Mouse (Mus musculus): ENCODE results near the gene Rnf185.
A peak's percentile ranks its signal among the peaks of the same experiment; 100 is the strongest.

The Rnf185 gene

DNA sequence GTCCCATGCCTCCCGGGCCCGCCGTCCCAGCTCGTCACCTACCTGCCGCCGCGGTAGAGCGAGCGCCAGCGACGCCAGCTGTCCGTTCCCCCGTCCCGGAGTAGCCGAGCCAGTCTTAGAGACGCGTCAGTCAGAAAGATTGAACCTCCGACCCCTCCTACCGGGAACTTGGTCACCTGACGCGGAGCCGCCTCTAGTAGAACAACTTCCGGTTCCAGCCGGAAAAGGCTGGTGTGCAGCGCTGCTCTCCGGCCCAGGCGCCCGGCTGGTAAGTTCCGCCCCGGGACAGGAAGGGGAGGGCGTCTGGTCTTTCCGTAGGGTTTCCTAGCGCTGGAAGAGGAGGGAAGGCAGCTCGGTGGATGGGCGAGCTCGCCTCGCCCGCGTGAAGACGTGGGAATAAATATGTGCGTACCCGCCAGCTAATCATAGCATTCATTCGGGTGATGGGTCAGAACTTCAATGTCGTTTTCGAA lies at the start of gene Rnf185:
Gene Rnf185, minus strand, starts transcription at position 197 of the 473 bp plus-strand sequence.
- peak; percentile 91 to 92 for DNase-seq (ENCODE audit: low spot score in 2 of 2)

DNA sequence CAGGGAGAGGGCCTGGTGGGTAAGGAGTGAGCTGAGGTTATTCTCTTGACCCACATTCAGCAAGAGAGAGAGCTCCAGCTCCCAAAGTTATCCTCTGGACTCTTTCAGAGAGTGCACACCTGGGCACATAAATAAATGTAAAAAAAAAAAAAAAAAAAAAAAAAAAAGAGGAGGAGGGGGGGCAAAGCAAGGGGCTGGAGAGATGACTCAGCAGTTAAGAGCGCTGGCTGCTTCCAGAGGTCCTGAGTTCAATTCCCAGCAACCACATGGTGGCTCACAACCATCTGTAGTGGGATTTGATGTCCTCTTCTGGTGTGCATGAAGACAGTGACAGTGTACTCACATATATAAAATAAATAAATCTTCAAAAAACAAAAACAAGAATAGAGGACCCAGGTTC lies 45.1 kb upstream of the Rnf185 start:
- DNase-seq (ENCODE audit: low spot score in 2 of 2) = no peak

DNA sequence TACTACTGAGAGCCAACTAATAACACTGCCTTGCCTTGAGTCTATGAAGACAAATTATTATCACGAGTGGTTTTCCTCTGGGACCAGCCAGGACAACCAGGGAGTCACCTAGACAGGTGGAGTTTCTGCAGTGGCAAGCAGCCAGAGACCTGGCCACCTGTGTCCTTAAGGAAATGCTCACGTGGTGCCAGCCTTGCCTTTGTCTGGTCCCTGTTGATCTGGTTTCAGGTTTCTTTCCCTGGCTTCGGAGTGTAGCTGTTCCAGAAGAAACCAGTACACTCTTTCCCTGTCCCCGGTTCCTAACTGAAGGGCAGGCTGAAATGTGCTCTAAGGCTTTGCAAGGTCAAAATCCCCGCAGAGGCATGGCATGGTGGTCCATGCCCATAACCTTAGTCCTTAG lies 44.6 kb upstream of the Rnf185 start:
- DNase-seq (ENCODE audit: low spot score in 2 of 2) = no peak

DNA sequence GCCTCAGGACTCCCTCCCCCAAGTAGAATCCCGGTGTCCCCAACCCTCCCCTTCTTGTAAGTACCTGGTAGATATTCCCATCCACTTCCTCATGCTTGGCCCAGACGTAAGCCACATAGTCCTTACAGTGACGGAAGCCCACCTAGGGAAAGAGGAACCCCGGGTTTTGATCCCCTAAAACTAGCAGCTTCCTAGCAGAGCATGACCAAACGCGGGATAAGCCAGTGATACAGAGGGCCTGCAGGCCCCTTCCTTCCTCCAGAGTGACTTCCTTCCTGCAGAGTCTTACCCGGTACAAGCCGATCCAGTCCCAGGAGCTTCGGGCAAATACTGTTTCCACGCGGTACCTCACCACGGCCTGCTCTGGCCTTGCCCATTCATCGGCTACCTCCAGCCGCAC lies 43.3 kb upstream of the Rnf185 start:
- DNase-seq (ENCODE audit: low spot score in 2 of 2) = no peak

DNA sequence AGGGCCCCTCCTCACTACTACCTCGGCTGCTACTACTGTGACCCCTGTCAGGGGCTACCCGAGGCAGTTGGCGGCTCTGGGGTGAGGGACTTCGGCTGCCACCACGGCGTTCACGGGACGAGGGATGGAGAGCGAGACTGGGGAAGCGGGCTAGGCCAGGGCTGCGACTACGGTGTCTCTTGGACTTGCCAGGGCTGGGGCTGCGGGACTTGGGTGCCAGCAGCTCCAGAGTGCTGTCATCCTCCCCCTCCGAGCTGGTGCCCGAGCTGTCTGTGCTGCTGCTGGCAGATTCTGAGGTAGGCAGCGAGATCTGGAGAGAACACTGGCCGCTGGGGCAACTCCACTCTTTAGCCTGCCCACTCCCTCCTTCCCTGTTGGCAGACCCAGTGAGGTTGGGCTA lies 42.7 kb upstream of the Rnf185 start:
- no peak for DNase-seq (ENCODE audit: low spot score in 2 of 2)

DNA sequence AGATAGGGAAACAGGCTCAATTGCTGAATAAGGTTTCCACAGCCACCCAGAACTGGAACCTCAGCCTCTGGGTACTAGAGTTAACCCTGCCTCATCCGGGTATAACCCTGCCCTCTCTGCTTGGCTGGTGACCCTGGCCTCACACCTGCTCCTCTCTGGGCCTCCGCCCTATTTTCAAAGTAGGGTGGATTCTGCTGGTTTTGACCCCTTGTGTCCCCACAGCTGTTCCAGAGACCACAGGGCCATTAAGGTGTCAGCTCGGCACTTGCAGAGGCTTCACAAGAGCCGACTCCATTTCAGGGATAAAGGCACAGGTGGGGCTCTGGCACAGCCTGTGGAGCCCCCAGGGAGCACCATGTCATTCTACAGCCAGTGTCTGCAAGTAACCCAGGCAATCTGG lies 40.6 kb upstream of the Rnf185 start:
- DNase-seq (ENCODE audit: low spot score in 2 of 2) = no peak

DNA sequence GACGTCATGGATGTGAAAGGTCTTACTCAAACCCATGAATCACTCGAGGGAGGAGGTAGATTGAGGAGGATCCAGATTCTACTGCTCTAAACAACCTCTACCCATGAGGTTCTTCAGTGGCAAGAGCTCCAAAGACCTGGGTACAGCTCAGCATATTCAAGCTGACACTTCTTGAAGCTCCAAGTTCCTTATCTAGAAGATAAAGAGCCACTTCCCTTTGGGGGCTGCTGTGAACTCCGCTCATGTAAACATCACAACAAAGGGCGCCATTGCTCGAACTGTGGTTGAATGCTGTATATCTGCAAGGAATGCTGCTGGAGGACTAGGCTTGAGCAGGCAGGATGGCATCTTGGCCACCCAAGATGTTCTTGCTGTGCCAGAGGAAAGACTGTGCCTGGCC lies 36.9 kb upstream of the Rnf185 start:
- DNase-seq (ENCODE audit: low spot score in 2 of 2) = no peak

DNA sequence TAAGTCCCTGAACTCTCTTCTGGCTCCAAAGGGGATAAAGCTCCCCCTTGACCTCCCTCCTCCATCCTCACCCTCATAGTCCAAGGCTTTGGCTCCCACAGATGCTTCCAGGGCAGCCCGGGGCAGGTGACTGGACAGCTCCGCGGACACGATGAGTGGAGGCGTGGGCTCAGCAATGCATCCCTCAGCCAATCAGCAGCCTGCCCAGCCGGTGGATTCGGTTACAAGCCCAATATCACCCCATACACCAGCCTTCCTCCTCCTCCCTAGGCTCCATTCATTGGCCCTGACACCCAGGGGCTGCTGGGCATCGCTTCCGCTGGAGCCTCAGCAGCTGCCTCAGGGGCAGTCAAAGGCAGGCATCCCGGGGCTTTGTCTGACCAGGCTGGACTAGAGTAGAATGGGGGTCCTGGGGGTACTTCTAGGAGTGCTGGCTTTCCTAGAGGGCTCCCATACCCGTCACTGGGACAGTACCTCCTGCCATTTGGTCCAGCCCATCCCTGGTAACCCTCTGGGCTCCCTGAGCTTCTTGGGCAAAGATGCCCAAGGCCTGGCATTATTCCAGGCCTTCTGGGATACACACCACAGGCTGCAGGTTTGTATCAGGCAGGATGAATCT lies 35.9 kb upstream of the Rnf185 start, which contains the start of gene Pla2g3:
Gene Pla2g3, plus strand, starts transcription at position 333 of the 619 bp plus-strand sequence.
- no peak for DNase-seq (ENCODE audit: low spot score in 2 of 2)

DNA sequence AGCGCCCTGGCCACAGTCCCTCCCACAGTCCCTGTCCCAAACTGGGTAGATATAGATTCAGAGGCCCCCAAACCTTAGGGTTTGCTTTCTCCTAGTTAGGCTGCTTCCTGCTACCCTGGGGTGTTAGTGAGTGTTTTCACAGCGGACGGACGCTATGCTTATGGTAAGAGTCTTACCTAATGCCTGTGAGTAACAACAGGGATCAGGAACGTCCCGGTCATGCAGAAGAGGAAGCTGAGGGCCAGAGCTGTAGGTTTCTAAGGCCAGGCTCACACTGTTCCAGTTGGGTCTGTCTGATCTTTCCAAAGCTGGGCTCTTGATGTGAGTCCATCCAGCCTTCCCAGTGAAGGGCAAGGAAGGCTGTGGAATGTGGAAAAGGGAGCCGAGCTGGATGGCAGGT lies 34.2 kb upstream of the Rnf185 start:
- DNase-seq (ENCODE audit: low spot score in 2 of 2) = no peak

DNA sequence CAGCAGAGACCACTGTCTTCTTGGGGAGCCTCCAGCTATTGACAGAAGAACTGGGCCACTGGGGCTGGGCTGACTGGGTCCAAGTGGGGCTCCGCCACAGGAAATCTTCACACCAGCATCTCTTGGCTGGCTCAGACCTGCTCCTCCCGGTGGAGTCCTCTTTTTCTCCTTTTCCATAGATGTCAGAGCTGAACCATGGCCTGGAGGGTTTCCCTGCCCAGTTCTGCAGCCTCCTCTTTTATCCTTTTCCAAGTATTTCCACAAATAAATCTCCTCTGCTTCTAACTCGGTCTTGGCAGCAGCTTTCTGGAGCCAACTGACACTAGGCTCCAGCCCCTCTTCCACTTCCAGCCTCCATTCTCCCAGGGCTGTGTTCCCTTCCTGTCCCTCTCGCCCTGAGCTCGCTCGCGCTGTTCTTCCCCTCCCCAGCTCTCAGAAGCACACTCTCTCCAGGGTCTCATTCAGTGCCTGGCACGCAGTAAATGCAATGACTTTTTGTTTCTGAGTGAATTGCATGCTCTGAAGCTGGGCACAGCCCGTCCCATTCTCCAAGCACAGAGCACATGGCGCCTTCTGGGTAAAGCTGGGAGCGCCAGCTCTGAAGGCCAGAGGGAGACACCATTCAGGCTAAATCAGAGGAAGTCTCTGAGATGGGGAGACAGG lies 31.9 kb upstream of the Rnf185 start:
- DNase-seq (ENCODE audit: low spot score in 2 of 2) = no peak

DNA sequence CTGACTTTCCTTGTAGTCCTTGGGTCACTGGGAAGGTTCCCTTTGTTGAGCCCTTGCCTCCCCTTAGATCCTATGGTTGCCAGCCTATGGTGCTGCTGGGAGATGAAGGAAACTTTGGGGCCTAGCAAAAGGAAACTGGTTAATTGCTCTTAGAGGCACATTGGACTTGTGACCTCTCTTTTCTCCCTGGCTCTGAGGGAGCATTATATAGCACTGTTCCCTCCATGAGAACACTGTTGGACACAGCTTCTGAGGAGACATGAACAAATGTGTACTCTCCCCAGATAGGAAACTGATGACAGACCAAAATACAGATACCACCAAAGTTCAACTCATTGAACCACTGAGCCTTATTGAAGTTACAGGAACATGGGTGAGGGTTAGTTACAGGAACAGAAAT lies 23.3 kb upstream of the Rnf185 start:
- no peak for DNase-seq (ENCODE audit: low spot score in 2 of 2)

DNA sequence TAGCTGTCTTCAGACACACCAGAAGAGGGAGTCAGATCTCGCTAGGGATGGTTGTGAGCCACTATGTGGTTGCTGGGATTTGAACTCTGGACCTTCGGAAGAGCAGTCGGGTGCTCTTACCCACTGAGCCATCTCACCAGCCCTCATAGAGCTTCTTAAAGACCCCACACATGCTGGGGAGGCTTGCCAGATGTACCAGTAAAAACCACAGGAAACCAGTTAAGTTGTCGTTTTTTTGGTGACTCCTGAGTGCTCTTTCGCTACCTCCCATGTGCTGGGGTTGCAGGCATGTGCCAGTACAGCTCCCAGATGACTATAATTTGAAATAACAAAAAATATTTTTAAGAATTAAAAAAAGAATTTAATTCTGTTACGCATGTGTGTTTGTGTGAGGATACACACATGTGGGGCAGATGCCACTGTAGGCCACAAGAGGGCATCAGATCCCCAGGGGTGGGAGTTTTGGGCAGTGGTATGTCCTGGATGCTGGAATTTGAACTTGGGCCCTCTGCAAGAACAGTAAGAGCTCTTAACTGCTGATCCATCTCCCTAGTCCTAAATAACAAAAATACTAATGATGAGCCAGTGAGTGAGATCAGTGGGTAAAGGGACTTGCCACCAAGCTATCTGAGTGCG lies 22.4 kb upstream of the Rnf185 start:
- no peak for DNase-seq (ENCODE audit: low spot score in 2 of 2)

DNA sequence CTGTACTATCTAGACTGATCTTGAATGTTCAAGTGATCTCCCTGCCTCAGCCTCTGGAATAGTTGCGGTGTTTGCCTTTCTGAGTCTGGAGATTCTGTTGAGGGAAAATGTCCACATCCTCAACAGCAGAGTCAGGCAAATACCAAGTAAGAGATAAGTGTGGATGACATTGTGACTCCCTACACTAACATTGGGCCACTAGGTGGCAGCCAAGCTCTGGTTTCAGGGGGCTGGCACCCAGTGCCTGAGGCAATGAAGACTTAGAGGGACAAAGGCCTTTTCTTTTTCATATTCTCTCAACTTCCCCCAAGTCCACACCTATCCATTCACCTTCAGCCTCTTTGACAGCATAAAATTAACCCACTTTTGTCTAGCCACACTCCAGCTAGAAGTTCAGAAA lies 20.3 kb upstream of the Rnf185 start:
- DNase-seq (ENCODE audit: low spot score in 2 of 2) = peak; percentile 67 to 88

DNA sequence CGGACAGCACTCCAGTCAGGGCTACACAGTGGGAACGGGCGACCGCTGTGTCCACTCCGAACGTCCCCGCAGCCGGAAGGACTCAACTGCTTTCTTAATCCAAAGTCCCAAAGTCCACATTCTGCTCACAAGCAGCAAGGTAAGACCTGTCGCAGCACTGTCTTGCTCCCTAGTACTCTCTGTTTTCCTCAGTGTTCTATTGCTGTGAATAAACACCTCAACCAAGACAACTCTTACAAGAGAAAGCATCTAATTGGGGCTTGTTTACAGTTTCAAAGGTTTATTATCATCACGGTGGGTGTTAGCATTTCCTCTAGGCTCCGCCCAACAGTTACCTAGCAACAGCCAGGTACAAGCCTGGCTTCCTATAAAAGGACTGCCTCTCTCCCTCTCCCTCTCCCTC lies 19.3 kb upstream of the Rnf185 start:
- DNase-seq (ENCODE audit: low spot score in 2 of 2) = no peak

DNA sequence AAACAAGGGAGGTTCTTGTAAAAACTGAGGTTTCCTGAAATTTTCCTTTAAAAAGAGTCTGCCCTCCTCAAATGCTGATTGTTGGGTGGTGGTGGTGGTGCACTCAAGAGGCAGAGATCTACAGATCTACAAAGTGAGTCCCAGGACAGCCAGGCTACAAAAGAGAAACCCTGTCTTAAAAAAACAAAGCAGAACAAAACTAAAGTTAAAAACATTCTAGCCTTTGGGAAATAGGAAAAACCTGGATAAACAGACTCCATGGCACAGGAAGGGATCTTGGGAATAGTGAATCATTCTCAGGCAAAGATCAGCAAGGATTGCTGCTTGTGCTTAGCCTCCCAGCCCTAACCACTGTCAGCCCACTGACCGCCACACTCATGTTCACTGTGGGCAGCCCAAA lies 10.7 kb upstream of the Rnf185 start:
- DNase-seq (ENCODE audit: low spot score in 2 of 2) = no peak

DNA sequence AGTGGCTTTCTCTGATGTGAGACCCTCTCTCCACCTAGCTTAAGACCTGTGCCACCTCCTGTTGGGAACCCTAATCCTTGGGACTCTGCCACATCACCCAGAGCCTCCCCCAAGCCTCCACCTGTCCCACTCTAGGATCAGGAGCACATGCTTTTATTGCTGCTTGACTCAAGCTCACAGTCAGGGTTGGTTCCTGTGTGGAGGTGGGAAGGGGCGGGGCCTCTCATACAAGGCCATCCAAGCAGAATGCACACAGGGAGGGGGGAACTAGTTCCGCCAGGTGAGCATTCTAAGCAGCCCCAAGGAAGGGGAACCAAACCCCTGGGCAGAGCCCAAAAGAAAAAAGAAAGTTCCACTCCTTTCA lies 6.9 kb upstream of the Rnf185 start:
- DNase-seq (ENCODE audit: low spot score in 2 of 2) = no peak

DNA sequence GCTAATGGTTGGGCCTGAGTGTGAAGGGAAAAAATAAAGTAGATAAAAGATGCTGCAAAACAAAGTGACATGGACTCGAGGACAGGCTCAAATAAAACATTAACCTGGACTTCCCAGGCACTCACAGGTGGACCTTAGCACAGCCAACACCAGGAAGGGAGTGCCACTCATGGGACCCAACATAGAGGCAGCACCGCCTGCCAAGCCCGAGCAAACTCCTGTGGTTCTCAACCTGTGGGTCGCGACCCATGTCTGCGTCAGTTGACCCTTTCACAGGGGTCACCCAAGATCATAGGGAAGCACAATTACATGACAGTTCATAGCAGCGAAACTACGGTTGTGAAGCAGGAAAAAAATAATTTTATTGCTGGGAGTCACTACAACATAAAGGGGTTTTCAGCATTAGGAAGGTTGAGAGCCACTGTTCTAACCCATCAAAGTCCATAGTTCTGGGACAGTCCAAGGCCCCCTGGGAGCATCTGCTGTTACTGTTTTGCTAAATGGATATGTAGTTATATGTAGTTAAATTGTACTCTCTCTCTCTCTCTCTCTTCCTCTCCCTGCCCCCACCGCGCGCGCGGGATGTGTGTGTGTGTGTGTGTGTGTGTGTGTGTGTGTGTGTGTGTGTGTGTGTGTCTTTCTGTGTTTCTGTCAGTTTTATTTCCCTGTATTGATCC lies 6.4 kb upstream of the Rnf185 start:
- DNase-seq (ENCODE audit: low spot score in 2 of 2) = no peak

DNA sequence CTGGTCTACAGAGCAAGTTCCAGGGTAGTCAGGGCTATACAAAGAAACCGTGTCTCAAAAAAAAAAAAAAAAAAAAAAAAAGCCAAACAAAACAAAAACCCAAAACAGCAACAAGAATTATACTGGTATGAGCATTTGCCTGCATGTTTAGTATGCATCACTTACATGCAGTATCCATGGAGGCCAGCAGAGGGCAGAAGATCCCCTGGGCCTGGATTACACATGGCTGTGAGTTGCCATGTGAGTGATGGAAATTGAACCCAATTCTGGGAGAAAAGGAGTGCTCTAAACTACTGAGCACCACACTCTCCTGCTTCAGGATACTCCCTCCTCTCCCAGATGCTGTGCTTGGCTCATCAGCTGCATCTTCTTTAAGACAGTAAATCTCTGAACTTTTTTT lies 4.2 kb upstream of the Rnf185 start:
- DNase-seq (ENCODE audit: low spot score in 2 of 2) = peak; percentile 26 to 72

DNA sequence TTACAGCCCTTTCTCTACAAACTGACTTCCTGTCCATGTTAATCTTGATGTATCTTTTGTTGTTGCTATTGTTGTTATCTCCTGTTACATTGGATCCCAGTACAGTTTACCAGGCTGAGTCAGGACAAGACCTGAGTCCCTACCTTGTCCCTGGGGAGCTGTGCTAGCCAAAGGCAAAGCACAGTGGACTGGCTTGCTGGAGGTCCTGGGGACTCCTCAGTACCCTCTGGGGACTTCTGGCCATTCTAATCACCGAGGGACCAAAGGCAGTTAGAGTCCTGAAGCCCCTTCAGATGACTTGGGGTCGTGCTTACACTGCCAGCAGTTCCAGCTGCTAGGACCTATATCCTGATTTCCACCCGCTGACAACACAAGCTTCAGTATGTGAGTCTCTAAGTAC lies 2.3 kb upstream of the Rnf185 start:
- no peak for DNase-seq (ENCODE audit: low spot score in 2 of 2)

DNA sequence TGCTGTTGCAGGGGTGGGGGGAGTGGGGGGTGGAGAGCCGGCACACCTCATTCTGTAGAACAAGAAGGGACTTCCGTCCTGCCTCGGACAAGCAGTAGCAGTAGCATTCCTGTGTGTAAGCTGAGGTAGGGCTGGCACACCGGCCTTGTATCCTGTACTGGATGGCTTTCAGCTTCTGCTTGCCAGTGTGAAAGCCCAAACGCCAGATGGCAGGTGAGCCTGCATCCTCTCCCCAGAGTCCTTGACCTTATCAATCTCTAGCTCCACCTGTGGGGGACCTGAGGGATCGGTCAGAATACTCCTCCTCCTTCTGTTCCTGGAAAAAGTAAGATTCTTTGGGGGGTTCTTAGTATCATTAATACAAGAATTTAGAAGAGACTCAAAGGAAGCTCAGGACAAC lies 1.3 kb upstream of the Rnf185 start:
- no peak for DNase-seq (ENCODE audit: low spot score in 2 of 2)

DNA sequence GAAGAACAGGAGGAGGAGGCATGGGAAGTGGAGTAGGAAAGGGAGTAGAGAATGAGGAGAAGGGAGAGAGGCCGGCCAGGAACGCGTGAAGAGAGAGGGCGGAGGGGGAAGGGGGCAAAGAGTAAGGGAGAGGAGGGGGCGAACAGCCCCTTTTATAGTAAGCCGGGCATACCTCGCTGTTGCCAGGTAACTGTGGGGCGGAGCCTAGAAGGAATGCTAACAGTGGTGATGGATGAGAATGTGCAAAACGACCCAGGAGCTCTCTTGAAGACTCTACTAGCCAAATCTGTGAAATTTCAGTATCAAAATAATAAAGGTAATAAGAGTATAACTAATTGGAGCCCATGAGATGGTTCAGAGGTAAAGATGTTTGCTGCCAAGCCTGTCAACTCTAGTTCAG lies 606 bp upstream of the Rnf185 start:
- DNase-seq (ENCODE audit: low spot score in 2 of 2) = no peak

DNA sequence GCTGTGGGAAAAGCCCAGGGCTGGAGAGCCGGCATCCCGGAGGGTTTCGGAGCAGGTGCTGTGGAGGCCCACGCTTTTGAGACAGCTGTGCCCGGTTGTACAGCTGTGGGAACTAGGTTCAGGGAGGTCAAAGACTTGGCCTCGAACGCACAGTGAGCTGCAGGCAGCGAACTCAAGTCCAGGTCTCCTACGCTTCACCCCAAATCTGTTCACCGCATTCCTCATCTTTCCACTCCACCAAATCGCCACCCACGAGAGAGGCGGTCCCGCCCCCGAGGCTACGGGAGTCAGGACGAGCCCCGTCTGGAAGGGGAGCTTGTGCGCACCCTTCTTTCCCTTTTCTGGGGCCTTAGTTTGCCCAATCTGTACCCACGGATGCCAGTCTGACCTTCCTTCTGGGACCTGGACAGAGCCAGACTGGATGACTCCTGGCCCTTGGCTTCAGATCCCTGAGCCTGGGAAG lies 431 bp downstream of the Rnf185 start:
- peak in 1 of 2 experiments; percentile 60 for DNase-seq (ENCODE audit: low spot score in 2 of 2)

DNA sequence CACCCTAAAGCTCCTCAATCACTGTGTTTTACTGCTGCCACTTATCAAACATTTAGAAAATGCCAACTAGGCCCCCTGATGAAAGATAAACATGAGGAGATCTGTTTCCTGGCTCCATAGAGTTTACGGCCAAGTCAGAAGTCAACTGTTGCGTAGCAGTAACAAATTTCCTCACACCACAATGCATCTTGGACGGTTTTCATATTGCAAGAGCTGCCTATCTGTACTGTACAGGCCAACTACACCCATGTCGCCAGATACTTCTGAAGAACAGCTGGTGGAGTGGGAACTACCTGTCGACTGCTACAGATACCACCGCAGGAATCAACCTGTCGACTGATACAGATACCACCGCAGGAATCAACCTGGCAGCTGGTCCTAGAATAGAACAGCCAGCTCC lies 7.3 kb downstream of the Rnf185 start:
- no peak for DNase-seq (ENCODE audit: low spot score in 2 of 2)
